Mouse (Mus musculus) lung, postnatal 36 days (tissue): ENCODE measurements at regions not wholly inside any gene's neighbourhood (a gene's known extent, or its start where the extent isn't known, plus 50 kb on each side); places are given as distances from the start of the nearest gene placed in this dataset.

Experiments
- DNase-seq: peaks from one replicate; pipeline ENCODE4 v3.0.0; 2022; ENCODE audit warnings: mixed read lengths

DNA sequence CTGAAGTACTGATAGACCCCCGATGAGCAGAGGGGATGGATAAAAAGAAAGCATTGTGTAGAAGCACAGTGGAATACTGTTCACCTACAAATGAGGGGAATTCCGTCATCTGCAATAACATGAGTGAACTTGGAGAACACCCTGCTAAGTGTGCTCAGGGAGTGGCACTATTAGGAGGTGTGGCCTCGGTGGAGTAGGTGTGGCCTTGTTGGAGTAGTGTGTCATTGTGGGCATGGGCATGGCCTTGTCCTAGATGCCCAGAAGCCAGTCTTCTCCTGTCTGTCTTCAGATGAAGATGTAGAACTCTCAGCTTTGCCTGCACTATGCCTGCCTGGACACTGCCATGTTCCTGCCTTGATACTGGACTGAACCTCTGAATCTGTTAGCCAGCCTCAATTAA lies 86.2 kb upstream of the Kl start:
- no peak for DNase-seq

DNA sequence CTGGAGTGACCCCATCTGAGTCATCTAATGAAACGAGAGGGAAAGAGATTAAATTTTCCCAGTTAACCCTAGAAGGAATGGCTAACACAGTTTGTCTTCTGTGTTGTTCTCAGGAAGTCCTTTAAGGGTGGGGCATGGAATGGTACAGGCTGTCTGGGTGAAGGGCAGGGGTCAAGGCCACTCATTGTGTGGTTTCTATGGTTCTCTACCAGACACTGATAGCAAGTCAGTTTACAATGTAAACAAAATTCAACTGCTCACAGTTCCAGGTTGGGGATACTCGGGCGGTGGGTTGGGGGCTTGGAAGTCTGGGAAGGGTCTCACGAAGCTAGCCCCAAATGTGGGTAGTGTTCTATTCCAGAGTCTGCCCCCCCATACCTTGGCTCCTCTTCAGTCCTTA lies 82.5 kb upstream of the Kl start:
- no peak for DNase-seq

- no peak for DNase-seq
Observed at GRCm38 (mm10) chr5:150878805-150879204, 73.6 kb upstream of the Kl start.

GRCm38 (mm10) chr5:150883676-150884075 lies 68.7 kb upstream of the Kl start:
- DNase-seq, result no peak

DNA sequence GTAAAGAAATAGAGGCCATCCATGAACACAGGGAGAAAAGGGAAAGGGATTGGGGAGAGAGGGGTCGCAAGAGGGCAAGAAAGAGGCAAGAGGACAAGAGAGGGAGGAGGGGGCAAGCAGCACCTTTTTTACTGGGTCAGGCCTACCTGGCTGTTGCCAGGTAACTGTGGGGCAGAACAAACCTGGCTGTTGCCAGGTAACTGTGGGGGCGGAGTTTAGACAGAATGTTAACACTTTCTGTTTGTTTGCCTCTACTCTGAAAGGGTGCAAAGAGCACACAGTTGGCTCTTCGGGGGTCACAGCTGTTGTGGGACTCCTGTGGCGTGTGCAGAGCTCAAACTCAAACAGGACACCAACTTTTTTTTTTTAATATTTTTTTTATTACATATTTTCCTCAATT lies 62.3 kb upstream of the Kl start:
- peak; percentile 7 for DNase-seq

GRCm38 (mm10) chr5:150891262-150891940 lies 61.0 kb upstream of the Kl start:
- DNase-seq, result no peak

GRCm38 (mm10) chr5:150894049-150894738 lies 58.2 kb upstream of the Kl start:
- no peak for DNase-seq

- DNase-seq, result no peak
Observed at GRCm38 (mm10) chr5:150894739-150895085, 57.7 kb upstream of the Kl start.

DNA sequence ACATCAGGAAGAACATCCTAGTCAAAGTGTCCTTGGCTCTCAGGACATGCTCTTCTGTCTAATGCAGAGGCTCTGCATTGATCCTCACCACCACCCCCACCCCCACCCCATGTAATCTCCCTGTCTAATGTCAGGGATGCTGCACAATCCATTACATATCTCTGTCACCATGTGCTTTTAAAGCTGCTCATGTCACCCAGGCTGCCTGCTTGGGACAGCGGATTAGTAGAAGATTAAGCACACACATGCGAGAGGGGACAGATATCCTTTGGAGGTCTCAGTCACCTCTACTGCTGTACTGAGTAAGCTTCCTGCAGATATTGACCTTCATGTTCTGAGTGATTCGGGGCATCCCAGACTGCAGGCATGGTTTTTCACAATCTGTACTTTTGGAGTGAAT lies 50.7 kb upstream of the Kl start:
- no peak for DNase-seq
